Mouse (Mus musculus) liver, adult 2 months (tissue): Measurements from ENCODE around the gene Dlg1.

Experiments used
- CTCF ChIP-seq: fragments of 200-500 bp; IDR thresholded peaks from 2 replicates; pipeline ENCODE4 v1.5.1; 2011; ENCODE audit warnings: low read depth, low read length, control low read depth
- POLR2A ChIP-seq: fragments of 200-500 bp; IDR thresholded peaks from 2 replicates; pipeline ENCODE4 v1.6.1; 2011; ENCODE audit warnings: low read length, control low read depth; ENCODE audit not compliant: insufficient read depth; ENCODE audit errors: extremely low read depth

DNA sequence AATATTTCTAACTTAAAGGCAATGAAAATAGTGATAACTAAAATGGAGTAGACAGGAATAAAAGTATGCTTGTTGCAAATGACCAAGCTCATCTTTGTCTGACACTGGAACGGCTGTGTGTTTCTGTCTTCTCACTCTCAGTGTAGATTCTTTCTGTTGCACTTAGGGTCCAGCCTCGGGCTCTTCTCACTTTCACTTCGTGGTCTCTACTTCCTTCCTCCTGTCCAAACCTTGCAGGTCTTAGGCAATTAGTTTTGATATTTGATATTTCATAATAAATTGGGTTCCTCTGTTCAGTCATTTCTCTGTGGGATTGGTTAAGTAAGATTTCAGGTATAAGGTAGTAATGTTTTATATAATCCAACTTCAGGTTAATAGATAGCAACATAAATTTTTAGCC lies 140.4 kb downstream of the Dlg1 start:
- TF ChIP-seq CTCF (no peak), POLR2A (no peak)
